Mouse (Mus musculus) lung, adult 2 months (tissue): ENCODE measurements around the gene Cyb5d1.

Experiments
- CTCF ChIP-seq: fragments of 200-500 bp; IDR thresholded peaks from 2 replicates; pipeline ENCODE4 v1.5.1; 2011; ENCODE audit warnings: mild to moderate bottlenecking, low read length, control low read depth; ENCODE audit not compliant: insufficient read depth
- POLR2A ChIP-seq: fragments of 200-500 bp; IDR thresholded peaks from 2 replicates; pipeline ENCODE4 v1.6.1; 2011; ENCODE audit warnings: low read depth, mild to moderate bottlenecking, control low read depth, low read length, borderline replicate concordance; ENCODE audit errors: extremely low read depth

DNA sequence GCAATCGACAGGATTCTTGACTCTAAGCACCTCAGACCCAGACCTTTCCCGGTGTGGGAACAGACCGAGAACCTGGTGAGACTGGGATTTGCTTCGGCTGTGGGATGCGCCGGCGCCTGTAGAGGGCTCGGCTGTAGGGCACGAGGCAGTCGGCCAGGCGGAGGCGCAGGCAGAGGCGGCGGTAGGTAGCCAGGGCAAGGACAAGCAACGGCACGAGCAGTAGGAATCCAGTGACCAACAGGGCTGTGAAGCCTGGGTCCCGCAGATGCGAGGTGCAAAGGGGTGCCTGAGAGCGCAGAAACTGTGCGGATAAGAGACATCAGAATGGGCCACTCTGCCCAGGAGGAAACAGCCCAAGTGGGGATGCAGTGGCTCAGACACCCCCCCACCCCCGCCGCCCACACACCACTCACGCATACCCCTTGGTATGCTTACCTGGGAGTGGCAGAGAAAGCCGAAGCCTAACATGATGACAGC lies 2.2 kb upstream of the Cyb5d1 start:
- TF ChIP-seq CTCF, result no peak
- TF ChIP-seq POLR2A, result no peak
